Mouse (Mus musculus): ENCODE data around the gene Rpl13a. TPM values are rescaled to one million over a fixed set of nuclear protein-coding genes. Genes with fewer than 3 reads are reported as not detected.
"Not testable (repeated sequence)": the region's sequence is repeated elsewhere in the genome, so short reads cannot be mapped to it uniquely, and the experiment has no call there.

Rpl13a gene
- 746 and 820 TPM in 2 replicates for polyA plus RNA-seq (2015; fragmentation: Nextera tagmentation; extraction: Ambion mirVana)

DNA sequence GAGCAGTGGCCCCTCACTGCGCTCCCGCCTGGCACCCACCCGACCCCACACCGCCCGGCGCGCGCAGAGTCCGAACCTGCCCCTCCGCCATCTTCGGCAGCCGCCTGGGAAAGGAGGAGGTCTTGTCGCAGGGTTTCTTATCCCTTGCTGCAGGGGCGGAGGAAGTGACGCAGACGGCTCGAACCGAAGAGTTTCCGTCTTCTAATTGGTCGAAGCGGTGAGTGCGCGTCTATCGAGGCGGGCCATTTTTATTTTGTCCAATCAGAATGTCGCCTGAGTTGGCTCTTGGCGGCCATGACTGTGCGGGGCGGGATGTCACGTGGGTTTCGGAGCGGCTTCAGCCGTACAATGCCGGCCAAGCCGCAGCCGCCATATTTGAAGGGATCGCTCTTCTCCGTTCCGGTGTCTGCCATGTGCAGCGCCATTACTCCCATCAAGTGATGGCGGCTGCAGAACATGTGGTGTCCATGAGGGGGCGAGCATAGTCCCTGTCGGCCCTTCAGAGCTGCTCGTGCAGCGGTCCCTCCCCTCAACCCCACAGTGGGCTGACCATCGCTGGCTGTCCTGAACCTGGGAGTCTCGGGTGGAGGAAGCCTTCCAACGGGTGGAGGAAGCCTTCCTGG lies at the start of gene Rpl13a:
Gene Rpl13a (minus strand): TSS at position 138 of the 623 bp plus-strand sequence.
- H3K36me3 ChIP-seq = peaks cover 28% of the 10 kb centered on the region
- peak; percentile 91 for ATAC-seq (ENCODE audit: low read depth)
- no peaks in the 10 kb centered on the region for H3K27me3 ChIP-seq
- H3K4me1 ChIP-seq (replicated peaks) = peaks cover 42% of the 10 kb centered on the region
- H3K9me3 ChIP-seq = no peaks in the 10 kb centered on the region
- peak within 1 kb of the TSS; percentile 96 for H3K27ac ChIP-seq (replicated peaks)
- peak within 1 kb of the TSS; percentile 69 for H3K4me3 ChIP-seq
- peak within 1 kb of the TSS; percentile 90 for H3K4me2 ChIP-seq
- under 1% methylated on average over 48 of the region's 48 CpGs for WGBS
- peak within 1 kb of the TSS; percentile 97 for H3K9ac ChIP-seq

DNA sequence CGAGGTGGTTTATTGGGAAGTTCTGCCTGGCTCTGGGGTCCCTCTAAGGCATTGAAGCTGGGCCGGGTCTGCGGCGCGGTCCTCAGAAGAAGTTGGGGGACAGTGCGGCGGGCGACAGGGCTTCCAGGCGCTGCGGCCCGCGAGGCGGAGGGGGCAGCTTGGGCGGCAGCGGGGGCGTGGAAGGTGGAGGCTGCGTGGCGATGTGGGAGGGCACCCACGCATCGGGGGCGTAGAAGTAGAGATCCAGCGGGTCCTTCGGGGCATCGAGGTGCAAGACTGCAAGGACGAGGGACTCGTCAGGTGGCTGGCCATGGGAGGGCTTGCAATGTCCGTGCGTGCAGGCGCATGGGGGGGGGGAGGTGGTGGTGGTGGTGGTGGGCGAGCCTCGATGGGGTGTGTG lies 47.8 kb upstream of the Rpl13a start:
- Histone ChIP-seq H3K27ac (replicated peaks) (no peak overlapping the region), H3K4me3 (peak overlapping the region; percentile 14), H3K36me3 (no peaks in the 10 kb centered on the region), H3K9me3 (no peaks in the 10 kb centered on the region), H3K9ac (no peak overlapping the region), H3K4me1 (replicated peaks) (peaks cover 19% of the 10 kb centered on the region), H3K27me3 (peaks cover 96% of the 10 kb centered on the region), H3K4me2 (peak overlapping the region; percentile 35)
- ATAC-seq (ENCODE audit: low read depth) = no peak
- WGBS = under 1% methylated on average over 31 of the region's 31 CpGs

DNA sequence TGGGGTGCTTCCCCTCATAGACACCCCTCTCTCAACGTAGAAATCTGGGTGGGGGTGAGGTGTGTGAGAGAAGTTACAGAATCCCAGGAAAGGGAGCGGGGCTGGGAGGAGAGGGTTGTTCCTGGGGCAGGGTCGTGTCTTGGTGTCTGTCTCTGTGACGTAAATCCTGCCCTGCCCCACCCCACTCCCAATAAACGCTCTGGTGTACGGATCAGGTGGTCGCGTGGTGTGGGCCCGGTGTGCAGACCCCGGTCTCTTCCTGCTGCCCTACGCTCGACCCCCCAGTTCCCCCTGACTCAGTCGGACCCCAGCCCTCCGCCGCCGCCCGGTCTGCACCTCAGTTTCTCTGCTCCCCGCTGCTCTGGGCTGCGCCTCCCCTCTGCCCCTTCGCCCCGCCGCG lies 47.4 kb upstream of the Rpl13a start:
- H3K9me3 ChIP-seq = no peaks in the 10 kb centered on the region
- peaks cover 96% of the 10 kb centered on the region for H3K27me3 ChIP-seq
- H3K27ac ChIP-seq (replicated peaks) = no peak overlapping the region
- no peak overlapping the region for H3K9ac ChIP-seq
- peaks cover 15% of the 10 kb centered on the region for H3K4me1 ChIP-seq (replicated peaks)
- 1% methylated on average over 23 of the region's 23 CpGs for WGBS
- peak overlapping the region; percentile 14 for H3K4me3 ChIP-seq
- ATAC-seq (ENCODE audit: low read depth) = no peak
- H3K36me3 ChIP-seq = no peaks in the 10 kb centered on the region
- H3K4me2 ChIP-seq = peak overlapping the region; percentile 35

DNA sequence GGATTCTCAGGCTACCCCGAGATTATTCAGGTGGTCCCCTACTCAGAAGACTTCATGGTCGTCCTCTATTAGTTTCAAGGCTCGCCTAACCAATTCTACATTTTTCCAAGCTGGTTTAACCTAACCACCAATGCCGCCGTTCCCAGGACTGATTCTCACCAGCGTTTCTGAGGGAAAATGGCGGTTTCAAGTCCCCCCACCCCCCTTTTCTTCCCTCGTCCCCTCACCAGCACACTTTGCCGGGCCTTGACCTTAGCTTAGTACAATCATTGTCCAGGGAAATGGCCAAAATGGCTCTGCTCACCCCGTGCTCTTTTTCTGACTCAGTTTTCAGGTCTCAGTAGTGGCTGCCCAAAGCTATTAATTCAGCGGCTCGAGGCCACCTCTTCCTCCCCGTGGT lies 46.8 kb upstream of the Rpl13a start:
- ATAC-seq (ENCODE audit: low read depth) = no peak
- Histone ChIP-seq H3K9ac (no peak overlapping the region), H3K9me3 (no peaks in the 10 kb centered on the region), H3K4me2 (no peak overlapping the region), H3K36me3 (no peaks in the 10 kb centered on the region), H3K4me3 (no peak overlapping the region), H3K27me3 (peaks cover 96% of the 10 kb centered on the region), H3K27ac (replicated peaks) (no peak overlapping the region), H3K4me1 (replicated peaks) (peaks cover 14% of the 10 kb centered on the region)
- 2% methylated on average over 12 of the region's 13 CpGs for WGBS

- peaks cover 96% of the 10 kb centered on the region for H3K27me3 ChIP-seq
- H3K9me3 ChIP-seq = no peaks in the 10 kb centered on the region
- 4% methylated on average over 29 of the region's 29 CpGs for WGBS
- H3K9ac ChIP-seq = no peak overlapping the region
- peak; percentile 62; the same call in 1 of the 2 replicates for ATAC-seq (ENCODE audit: low read depth)
- no peaks in the 10 kb centered on the region for H3K36me3 ChIP-seq
- peak overlapping the region; percentile 13; the same call in 1 of the 2 replicates for H3K4me2 ChIP-seq
- peaks cover 14% of the 10 kb centered on the region for H3K4me1 ChIP-seq (replicated peaks)
- H3K27ac ChIP-seq (replicated peaks) = no peak overlapping the region
- no peak overlapping the region for H3K4me3 ChIP-seq
These were observed 46.2 kb upstream of the Rpl13a start for GRCm38 (mm10) chr7:45174567-45175280.

- not testable (repeated sequence) for ATAC-seq (ENCODE audit: low read depth); H3K9me3 ChIP-seq; H3K27ac ChIP-seq (replicated peaks); H3K4me2 ChIP-seq; H3K36me3 ChIP-seq; H3K4me3 ChIP-seq; H3K9ac ChIP-seq
- 50% methylated on average over 1 of the region's 1 CpGs for WGBS
- peaks cover 15% of the 10 kb centered on the region for H3K4me1 ChIP-seq (replicated peaks)
- peaks cover 96% of the 10 kb centered on the region for H3K27me3 ChIP-seq
These were observed 45.2 kb upstream of the Rpl13a start for GRCm38 (mm10) chr7:45173772-45174171.

DNA sequence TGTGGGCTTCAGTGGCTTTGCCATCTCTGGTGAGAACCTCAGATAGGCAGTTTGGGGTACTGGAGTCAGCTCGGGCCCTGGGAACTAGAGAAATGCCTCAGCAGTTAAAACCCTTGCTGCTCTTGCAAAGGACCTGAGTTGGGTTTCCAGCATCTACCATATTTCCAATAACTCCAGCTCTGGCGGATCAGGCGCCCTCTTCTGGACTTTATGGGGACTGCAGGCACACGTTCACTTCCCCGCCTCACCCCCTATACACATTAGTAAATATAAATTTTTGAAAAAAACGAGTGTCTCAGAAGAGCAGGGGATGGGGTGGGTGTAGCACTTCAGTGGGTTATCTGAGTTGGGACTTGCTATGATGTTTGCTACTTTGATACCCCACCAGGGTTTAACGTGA lies 44.4 kb upstream of the Rpl13a start:
- Histone ChIP-seq H3K9ac (no peak overlapping the region), H3K27ac (replicated peaks) (no peak overlapping the region), H3K4me1 (replicated peaks) (peaks cover 23% of the 10 kb centered on the region), H3K4me3 (no peak overlapping the region), H3K9me3 (no peaks in the 10 kb centered on the region), H3K4me2 (no peak overlapping the region), H3K27me3 (peaks cover 96% of the 10 kb centered on the region), H3K36me3 (no peaks in the 10 kb centered on the region)
- 52% methylated on average over 7 of the region's 7 CpGs for WGBS
- ATAC-seq (ENCODE audit: low read depth) = no peak

- 89% methylated on average over 3 of the region's 3 CpGs for WGBS
- no peak overlapping the region for H3K4me3 ChIP-seq
These were observed 40.9 kb upstream of the Rpl13a start for GRCm38 (mm10) chr7:45169495-45169894.

GRCm38 (mm10) chr7:45168656-45169055 lies 40.1 kb upstream of the Rpl13a start:
- Histone ChIP-seq H3K27me3 (peaks cover 97% of the 10 kb centered on the region), H3K4me2 (peak overlapping the region; percentile 29), H3K27ac (replicated peaks) (no peak overlapping the region), H3K9ac (no peak overlapping the region), H3K36me3 (no peaks in the 10 kb centered on the region), H3K4me1 (replicated peaks) (peaks cover 23% of the 10 kb centered on the region), H3K9me3 (no peaks in the 10 kb centered on the region), H3K4me3 (0 out of 2 replicates have a peak overlapping the region, but pooled peaks have one; percentile 3)
- no peak for ATAC-seq (ENCODE audit: low read depth)
- 4% methylated on average over 24 of the region's 24 CpGs for WGBS

More at GRCm38 (mm10) chr7:45169495-45169894, 40.9 kb upstream of the Rpl13a start:
- Histone ChIP-seq H3K9ac (no peak overlapping the region), H3K36me3 (no peaks in the 10 kb centered on the region), H3K4me2 (no peak overlapping the region), H3K27ac (replicated peaks) (no peak overlapping the region), H3K27me3 (peaks cover 96% of the 10 kb centered on the region), H3K9me3 (no peaks in the 10 kb centered on the region), H3K4me1 (replicated peaks) (peaks cover 15% of the 10 kb centered on the region)
- ATAC-seq (ENCODE audit: low read depth) = no peak

DNA sequence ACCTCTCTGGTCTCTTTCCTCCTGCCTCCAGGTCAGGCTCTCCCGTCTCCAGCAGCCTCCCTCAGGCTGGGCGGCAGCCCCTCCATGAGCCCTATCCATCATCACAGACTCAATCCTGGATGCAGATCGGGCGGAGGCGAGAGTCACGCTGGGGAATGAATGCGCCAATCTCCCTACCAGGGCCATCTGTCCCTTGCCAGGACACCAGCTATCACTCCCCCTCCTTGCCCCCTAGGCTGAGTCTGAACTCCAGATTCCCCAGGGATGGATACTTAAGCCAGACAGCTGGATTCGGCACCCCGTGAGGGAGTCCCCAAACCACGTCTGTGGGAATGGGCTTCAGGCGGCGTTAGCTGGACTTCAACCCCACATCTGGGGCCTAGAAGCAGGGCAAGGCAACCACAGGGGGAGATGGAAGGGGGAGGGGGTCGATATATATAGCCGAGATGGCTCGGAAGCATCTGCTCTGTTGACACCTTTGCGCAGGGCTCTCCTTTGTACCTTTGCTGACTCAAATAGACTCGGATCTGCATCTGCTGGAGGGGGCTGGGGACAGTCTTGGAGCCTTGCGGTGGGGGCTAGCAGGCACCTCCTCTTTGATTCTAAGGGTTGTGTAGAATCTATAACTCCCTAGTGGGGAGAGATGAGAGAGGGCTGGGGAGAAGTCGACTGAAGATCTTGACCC lies 39.3 kb upstream of the Rpl13a start:
- Histone ChIP-seq H3K4me2 (peak overlapping the region; percentile 18; the same call in 1 of the 2 replicates), H3K4me3 (no peak overlapping the region), H3K27ac (replicated peaks) (no peak overlapping the region), H3K36me3 (no peaks in the 10 kb centered on the region), H3K4me1 (replicated peaks) (peaks cover 24% of the 10 kb centered on the region), H3K27me3 (peaks cover 100% of the 10 kb centered on the region), H3K9ac (no peak overlapping the region), H3K9me3 (no peaks in the 10 kb centered on the region)
- 3% methylated on average over 19 of the region's 19 CpGs for WGBS
- ATAC-seq (ENCODE audit: low read depth) = no peak

- Histone ChIP-seq H3K4me1 (replicated peaks) (peaks cover 32% of the 10 kb centered on the region), H3K27ac (replicated peaks) (no peak overlapping the region), H3K36me3 (no peaks in the 10 kb centered on the region), H3K4me3 (no peak overlapping the region), H3K27me3 (peaks cover 96% of the 10 kb centered on the region), H3K4me2 (no peak overlapping the region), H3K9ac (no peak overlapping the region), H3K9me3 (no peaks in the 10 kb centered on the region)
- no peak for ATAC-seq (ENCODE audit: low read depth)
- WGBS = 28% methylated on average over 9 of the region's 10 CpGs
These were observed 38.4 kb upstream of the Rpl13a start for GRCm38 (mm10) chr7:45166950-45167401.

GRCm38 (mm10) chr7:45165701-45166100 lies 37.1 kb upstream of the Rpl13a start:
- Histone ChIP-seq H3K4me1 (replicated peaks) (peaks cover 35% of the 10 kb centered on the region), H3K9ac (no peak overlapping the region), H3K4me3 (no peak overlapping the region), H3K4me2 (no peak overlapping the region), H3K27ac (replicated peaks) (no peak overlapping the region), H3K9me3 (no peaks in the 10 kb centered on the region), H3K36me3 (0 out of 2 replicates have a peak, but pooled peaks cover 3% of the 10 kb centered on the region), H3K27me3 (peaks cover 84% of the 10 kb centered on the region)
- no peak for ATAC-seq (ENCODE audit: low read depth)
- WGBS = 42% methylated on average over 11 of the region's 11 CpGs
